Mouse (Mus musculus): ENCODE data around the gene Arcn1. TPM values are rescaled to one million over a fixed set of nuclear protein-coding genes. Genes with fewer than 3 reads are reported as not detected.

Gene Arcn1
- 208 and 223 TPM in 2 replicates for polyA plus RNA-seq (2014; fragmentation: Nextera tagmentation; extraction: Ambion mirVana)

GRCm38 (mm10) chr9:44767101-44768028 is at the start of gene Arcn1, which contains the start of gene Ift46:
TSS of gene Arcn1 (minus strand) at chr9:44767845.
TSS of gene Ift46 (plus strand) at chr9:44767908.
- under 1% methylated on average over 81 of the region's 82 CpGs for WGBS

DNA sequence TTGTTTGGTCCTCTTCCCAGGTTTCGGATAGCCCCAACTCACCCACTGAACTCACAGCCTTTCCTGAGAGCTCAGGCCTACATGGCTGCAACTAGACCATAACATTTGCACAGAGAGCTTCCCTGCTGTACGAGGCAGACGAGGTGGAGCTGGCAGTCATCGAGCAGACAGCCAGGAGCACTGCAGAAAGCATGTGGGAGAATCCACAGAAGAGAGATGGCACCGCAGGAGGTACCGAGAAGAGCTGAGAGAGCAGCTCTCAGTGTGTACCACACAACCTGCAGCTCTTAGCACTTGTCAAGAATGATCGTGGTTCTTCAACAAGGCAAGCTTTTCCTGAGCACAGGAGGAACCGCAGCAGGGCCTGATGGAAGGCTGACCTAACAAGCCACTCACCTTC is 46.5 kb upstream of the Arcn1 start:
- no peak overlapping the region for H3K4me3 ChIP-seq (ENCODE audit: low read depth, low read length)
- DNase-seq (ENCODE audit: low spot score), result no peak
- no peak overlapping the region for H3K9ac ChIP-seq (replicated peaks; ENCODE audit: low read length)
- no peaks in the 10 kb centered on the region for H3K9me3 ChIP-seq (replicated peaks; ENCODE audit: control insufficient read depth, low read length)
- no peaks in the 10 kb centered on the region for H3K27me3 ChIP-seq (ENCODE audit: control insufficient read depth, insufficient read depth, low read length)
- WGBS, result 95% methylated on average over 8 of the region's 8 CpGs
- H3K4me1 ChIP-seq (ENCODE audit: control insufficient read depth, insufficient read depth, low read length), result no peaks in the 10 kb centered on the region
- no peak for ATAC-seq (replicated peaks; ENCODE audit: insufficient number of reproducible peaks, low FRiP score, low TSS enrichment, low read depth)
- no peak overlapping the region for H3K4me2 ChIP-seq (ENCODE audit: low read depth, low read length)
- H3K27ac ChIP-seq (replicated peaks; ENCODE audit: low read depth, low read length), result no peak overlapping the region
- peaks cover 50% of the 10 kb centered on the region for H3K36me3 ChIP-seq (replicated peaks; ENCODE audit: control insufficient read depth, insufficient read depth, low read depth, low read length)

More at GRCm38 (mm10) chr9:44767101-44768028, at the start of gene Arcn1, which contains the start of gene Ift46:
- no peaks in the 10 kb centered on the region for H3K36me3 ChIP-seq (replicated peaks; ENCODE audit: control insufficient read depth, insufficient read depth, low read depth, low read length)
- ATAC-seq (replicated peaks; ENCODE audit: insufficient number of reproducible peaks, low FRiP score, low TSS enrichment, low read depth) (peak; percentile 82), DNase-seq (ENCODE audit: low spot score) (peak; percentile 94)
- peak within 1 kb of the TSS; percentile 78 for H3K4me2 ChIP-seq (ENCODE audit: low read depth, low read length)
- H3K4me3 ChIP-seq (ENCODE audit: low read depth, low read length), result peak within 1 kb of the TSS; percentile 97
- H3K4me1 ChIP-seq (ENCODE audit: control insufficient read depth, insufficient read depth, low read length), result no peaks in the 10 kb centered on the region
- no peaks in the 10 kb centered on the region for H3K27me3 ChIP-seq (ENCODE audit: control insufficient read depth, insufficient read depth, low read length)
- H3K9ac ChIP-seq (replicated peaks; ENCODE audit: low read length), result peak within 1 kb of the TSS; percentile 96
- no peaks in the 10 kb centered on the region for H3K9me3 ChIP-seq (replicated peaks; ENCODE audit: control insufficient read depth, low read length)
- H3K27ac ChIP-seq (replicated peaks; ENCODE audit: low read depth, low read length), result peak within 1 kb of the TSS; percentile 89

GRCm38 (mm10) chr9:44810316-44810715 is 42.7 kb upstream of the Arcn1 start:
- Histone ChIP-seq H3K4me1 (ENCODE audit: control insufficient read depth, insufficient read depth, low read length) (no peaks in the 10 kb centered on the region), H3K36me3 (replicated peaks; ENCODE audit: control insufficient read depth, insufficient read depth, low read depth, low read length) (peaks cover 47% of the 10 kb centered on the region), H3K4me3 (ENCODE audit: low read depth, low read length) (no peak overlapping the region), H3K27me3 (ENCODE audit: control insufficient read depth, insufficient read depth, low read length) (no peaks in the 10 kb centered on the region), H3K9me3 (replicated peaks; ENCODE audit: control insufficient read depth, low read length) (no peaks in the 10 kb centered on the region), H3K9ac (replicated peaks; ENCODE audit: low read length) (no peak overlapping the region), H3K4me2 (ENCODE audit: low read depth, low read length) (no peak overlapping the region), H3K27ac (replicated peaks; ENCODE audit: low read depth, low read length) (no peak overlapping the region)
- ATAC-seq (replicated peaks; ENCODE audit: insufficient number of reproducible peaks, low FRiP score, low TSS enrichment, low read depth) (no peak), DNase-seq (ENCODE audit: low spot score) (no peak)
- 89% methylated on average over 10 of the region's 10 CpGs for WGBS

DNA sequence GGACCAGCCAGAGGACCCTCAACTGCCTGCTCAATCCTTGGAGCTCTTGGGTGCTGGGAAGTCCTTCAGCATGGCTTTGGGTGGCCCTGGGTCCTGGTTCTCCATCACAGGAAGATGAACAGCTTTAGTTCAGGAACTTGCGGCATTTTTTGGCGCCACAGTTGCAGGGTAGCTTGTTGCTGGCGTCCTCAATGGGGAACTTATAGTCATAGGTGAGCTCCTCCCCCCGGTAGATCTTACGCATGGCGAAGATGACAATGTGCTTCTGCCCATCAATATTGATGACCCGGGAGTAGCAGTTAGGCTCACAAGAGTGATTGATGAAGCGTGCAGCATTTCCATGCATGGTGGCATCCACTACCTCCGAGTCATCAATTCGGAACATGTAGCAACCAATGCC is 40.1 kb upstream of the Arcn1 start:
- Histone ChIP-seq H3K9ac (replicated peaks; ENCODE audit: low read length) (no peak overlapping the region), H3K9me3 (replicated peaks; ENCODE audit: control insufficient read depth, low read length) (no peaks in the 10 kb centered on the region), H3K4me1 (ENCODE audit: control insufficient read depth, insufficient read depth, low read length) (no peaks in the 10 kb centered on the region), H3K27me3 (ENCODE audit: control insufficient read depth, insufficient read depth, low read length) (no peaks in the 10 kb centered on the region), H3K27ac (replicated peaks; ENCODE audit: low read depth, low read length) (no peak overlapping the region), H3K36me3 (replicated peaks; ENCODE audit: control insufficient read depth, insufficient read depth, low read depth, low read length) (peaks cover 35% of the 10 kb centered on the region), H3K4me2 (ENCODE audit: low read depth, low read length) (no peak overlapping the region), H3K4me3 (ENCODE audit: low read depth, low read length) (no peak overlapping the region)
- 92% methylated on average over 10 of the region's 10 CpGs for WGBS
- no peak for ATAC-seq (replicated peaks; ENCODE audit: insufficient number of reproducible peaks, low FRiP score, low TSS enrichment, low read depth)
- DNase-seq (ENCODE audit: low spot score), result no peak

- H3K9me3 ChIP-seq (replicated peaks; ENCODE audit: control insufficient read depth, low read length), result no peaks in the 10 kb centered on the region
- peaks cover 35% of the 10 kb centered on the region for H3K36me3 ChIP-seq (replicated peaks; ENCODE audit: control insufficient read depth, insufficient read depth, low read depth, low read length)
- H3K9ac ChIP-seq (replicated peaks; ENCODE audit: low read length), result no peak overlapping the region
- ATAC-seq (replicated peaks; ENCODE audit: insufficient number of reproducible peaks, low FRiP score, low TSS enrichment, low read depth), result no peak
- no peak for DNase-seq (ENCODE audit: low spot score)
- no peak overlapping the region for H3K4me2 ChIP-seq (ENCODE audit: low read depth, low read length)
- H3K27ac ChIP-seq (replicated peaks; ENCODE audit: low read depth, low read length), result no peak overlapping the region
- no peaks in the 10 kb centered on the region for H3K4me1 ChIP-seq (ENCODE audit: control insufficient read depth, insufficient read depth, low read length)
- WGBS, result 78% methylated on average over 5 of the region's 5 CpGs
- no peaks in the 10 kb centered on the region for H3K27me3 ChIP-seq (ENCODE audit: control insufficient read depth, insufficient read depth, low read length)
- no peak overlapping the region for H3K4me3 ChIP-seq (ENCODE audit: low read depth, low read length)
These were observed 39.5 kb upstream of the Arcn1 start for GRCm38 (mm10) chr9:44807141-44807540.

DNA sequence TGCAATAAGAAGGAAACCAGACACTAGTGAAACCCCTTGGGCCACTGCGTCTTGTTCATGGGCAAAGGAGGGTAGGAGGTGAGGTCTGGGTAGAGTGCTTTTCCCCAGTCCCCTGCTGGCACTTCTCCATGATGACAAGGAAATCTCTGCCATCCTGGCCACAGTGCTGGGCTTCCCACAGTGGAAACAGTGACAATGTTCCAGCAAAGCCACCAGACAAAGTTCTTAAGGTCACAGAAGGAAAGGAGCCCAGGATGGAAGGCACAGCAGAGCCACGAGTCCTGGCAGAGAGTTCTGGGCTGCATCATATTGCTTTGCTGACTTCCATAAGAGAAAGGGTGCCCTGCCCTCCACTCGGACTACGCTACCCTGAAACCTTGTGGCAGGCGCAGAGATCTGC is 37.9 kb upstream of the Arcn1 start:
- Histone ChIP-seq H3K9ac (replicated peaks; ENCODE audit: low read length) (no peak overlapping the region), H3K4me1 (ENCODE audit: control insufficient read depth, insufficient read depth, low read length) (no peaks in the 10 kb centered on the region), H3K4me2 (ENCODE audit: low read depth, low read length) (no peak overlapping the region), H3K27me3 (ENCODE audit: control insufficient read depth, insufficient read depth, low read length) (no peaks in the 10 kb centered on the region), H3K27ac (replicated peaks; ENCODE audit: low read depth, low read length) (no peak overlapping the region), H3K36me3 (replicated peaks; ENCODE audit: control insufficient read depth, insufficient read depth, low read depth, low read length) (peaks cover 35% of the 10 kb centered on the region), H3K9me3 (replicated peaks; ENCODE audit: control insufficient read depth, low read length) (no peaks in the 10 kb centered on the region), H3K4me3 (ENCODE audit: low read depth, low read length) (no peak overlapping the region)
- DNase-seq (ENCODE audit: low spot score) (no peak), ATAC-seq (replicated peaks; ENCODE audit: insufficient number of reproducible peaks, low FRiP score, low TSS enrichment, low read depth) (no peak)
- 95% methylated on average over 5 of the region's 5 CpGs for WGBS

- Histone ChIP-seq H3K4me3 (ENCODE audit: low read depth, low read length) (no peak overlapping the region), H3K9me3 (replicated peaks; ENCODE audit: control insufficient read depth, low read length) (no peaks in the 10 kb centered on the region), H3K27me3 (ENCODE audit: control insufficient read depth, insufficient read depth, low read length) (no peaks in the 10 kb centered on the region), H3K27ac (replicated peaks; ENCODE audit: low read depth, low read length) (no peak overlapping the region), H3K36me3 (replicated peaks; ENCODE audit: control insufficient read depth, insufficient read depth, low read depth, low read length) (peaks cover 27% of the 10 kb centered on the region), H3K4me1 (ENCODE audit: control insufficient read depth, insufficient read depth, low read length) (no peaks in the 10 kb centered on the region), H3K9ac (replicated peaks; ENCODE audit: low read length) (no peak overlapping the region), H3K4me2 (ENCODE audit: low read depth, low read length) (no peak overlapping the region)
- WGBS, result 87% methylated on average over 10 of the region's 10 CpGs
- DNase-seq (ENCODE audit: low spot score), result no peak
- ATAC-seq (replicated peaks; ENCODE audit: insufficient number of reproducible peaks, low FRiP score, low TSS enrichment, low read depth), result no peak
These were observed 37.0 kb upstream of the Arcn1 start for GRCm38 (mm10) chr9:44804678-44805077.

- no peaks in the 10 kb centered on the region for H3K9me3 ChIP-seq (replicated peaks; ENCODE audit: control insufficient read depth, low read length)
- peaks cover 18% of the 10 kb centered on the region for H3K36me3 ChIP-seq (replicated peaks; ENCODE audit: control insufficient read depth, insufficient read depth, low read depth, low read length)
- no peak for ATAC-seq (replicated peaks; ENCODE audit: insufficient number of reproducible peaks, low FRiP score, low TSS enrichment, low read depth)
- H3K4me1 ChIP-seq (ENCODE audit: control insufficient read depth, insufficient read depth, low read length), result no peaks in the 10 kb centered on the region
- WGBS, result 70% methylated on average over 4 of the region's 4 CpGs
- H3K27ac ChIP-seq (replicated peaks; ENCODE audit: low read depth, low read length), result no peak within 1 kb of the TSS
- no peak within 1 kb of the TSS for H3K9ac ChIP-seq (replicated peaks; ENCODE audit: low read length)
- H3K4me2 ChIP-seq (ENCODE audit: low read depth, low read length), result no peak within 1 kb of the TSS
- no peak within 1 kb of the TSS for H3K4me3 ChIP-seq (ENCODE audit: low read depth, low read length)
- H3K27me3 ChIP-seq (ENCODE audit: control insufficient read depth, insufficient read depth, low read length), result peaks cover 1% of the 10 kb centered on the region; the same call in 1 of the 2 replicates
- DNase-seq (ENCODE audit: low spot score), result no peak
These were observed 35.3 kb upstream of the Arcn1 start, which contains the start of gene Ttc36 for GRCm38 (mm10) chr9:44802808-44803450. TSS of gene Ttc36 (minus strand) at chr9:44803072.

Data from embryonic facial prominence, embryonic 11.5 days (tissue).